Mouse (Mus musculus) kidney, adult 2 months (tissue): Measurements from ENCODE around the gene Fabp3.

Source experiments
- CTCF ChIP-seq: fragments of 200-500 bp; conservative IDR thresholded peaks from 2 replicates; pipeline ENCODE4 v1.5.1; 2011; ENCODE audit warnings: low read depth, mild to moderate bottlenecking, control low read depth, low read length, moderate library complexity, mixed read lengths; ENCODE audit not compliant: insufficient read depth, insufficient read length
- POLR2A ChIP-seq: fragments of 200-500 bp; IDR thresholded peaks from one replicate; pipeline ENCODE4 v1.6.1; 2011; ENCODE audit warnings: low read depth, low read length, control low read depth

- TF ChIP-seq POLR2A = no peak
- TF ChIP-seq CTCF = no peak
Observed at GRCm38 (mm10) chr4:130275016-130275822, 33.2 kb upstream of the Fabp3 start.
